Mouse (Mus musculus) gastrocnemius, adult 8-10 months (tissue): ENCODE data around the gene Slc25a11. TPM values are rescaled to one million over a fixed set of nuclear protein-coding genes. Genes with fewer than 3 reads are reported as not detected.

Source experiments
- DNase-seq, 2 experiments: peaks; one replicate each; pipeline ENCODE4 v3.0.0; 2022; ENCODE audit warnings: low spot score in 2 of 2
- total RNA-seq, 4 experiments: library from RNA; stranded (reverse); gene quantifications; 2 replicates each; pipeline ENCODE4 v1.2.4; 2022

Slc25a11 gene
- total RNA-seq, 4 experiments from 2014 or later, result 276 to 326 (median 293) TPM

GRCm38 (mm10) chr11:70625473-70625872 lies 21.8 kb downstream of the Slc25a11 start:
- peak in 1 of 2 experiments; percentile 22 for DNase-seq

GRCm38 (mm10) chr11:70623053-70623742 lies 24.1 kb downstream of the Slc25a11 start:
- DNase-seq, result no peak

- peak in 1 of 2 experiments; percentile 67 for DNase-seq
Measured at GRCm38 (mm10) chr11:70621972-70622814, 25.1 kb downstream of the Slc25a11 start.

GRCm38 (mm10) chr11:70619101-70619500 lies 28.2 kb downstream of the Slc25a11 start, which contains the start of gene Chrne:
Chrne (minus strand) TSS chr11:70619216.
- peak; percentile 48 to 68 for DNase-seq

- DNase-seq, result peak in 1 of 2 experiments; percentile 1
Measured at GRCm38 (mm10) chr11:70615516-70616093, 31.7 kb downstream of the Slc25a11 start, which contains the start of gene 4930544D05Rik. 4930544D05Rik (plus strand) TSS chr11:70615848.

- DNase-seq, result peak; percentile 50 to 54
Measured at GRCm38 (mm10) chr11:70615074-70615473, 32.2 kb downstream of the Slc25a11 start.

GRCm38 (mm10) chr11:70612505-70612904 lies 34.8 kb downstream of the Slc25a11 start:
- DNase-seq, result peak in 1 of 2 experiments; percentile 2

- DNase-seq, result no peak
Measured at GRCm38 (mm10) chr11:70610752-70611151, 36.5 kb downstream of the Slc25a11 start.

GRCm38 (mm10) chr11:70608381-70609066 lies 38.8 kb downstream of the Slc25a11 start:
- DNase-seq, result no peak

- no peak for DNase-seq
Measured at GRCm38 (mm10) chr11:70607611-70608010, 39.7 kb downstream of the Slc25a11 start.

GRCm38 (mm10) chr11:70606717-70607116 lies 40.6 kb downstream of the Slc25a11 start:
- DNase-seq, result no peak

GRCm38 (mm10) chr11:70605024-70605566 lies 42.2 kb downstream of the Slc25a11 start:
- DNase-seq, result peak; percentile 58 to 68

- no peak for DNase-seq
Measured at GRCm38 (mm10) chr11:70598451-70598953, 48.8 kb downstream of the Slc25a11 start.

- no peak for DNase-seq
Measured at GRCm38 (mm10) chr11:70597301-70597700, 50.0 kb downstream of the Slc25a11 start.

- no peak for DNase-seq
Measured at GRCm38 (mm10) chr11:70596094-70596493, 51.2 kb downstream of the Slc25a11 start.

- no peak for DNase-seq
Measured at GRCm38 (mm10) chr11:70595638-70596037, 51.6 kb downstream of the Slc25a11 start.

GRCm38 (mm10) chr11:70594253-70594989 lies 52.9 kb downstream of the Slc25a11 start:
- no peak for DNase-seq
